Mouse (Mus musculus) ES-Bruce4 (cell line): ENCODE measurements around the gene Cdc42bpb. TPM values are rescaled to one million over a fixed set of nuclear protein-coding genes. Genes with fewer than 3 reads are reported as not detected.

Experiments used
- H3K27ac ChIP-seq: 2 replicates; pipeline ENCODE4 v1.5.1; 2012; ENCODE audit warnings: low read length, inconsistent platforms; ENCODE audit not compliant: insufficient read depth
- H3K27me3 ChIP-seq: 2 replicates; pipeline ENCODE4 v1.6.1; 2012; ENCODE audit warnings: mild to moderate bottlenecking, low read length, inconsistent platforms; ENCODE audit not compliant: control insufficient read depth, poor library complexity, insufficient read depth, severe bottlenecking
- H3K36me3 ChIP-seq: 2 replicates; pipeline ENCODE4 v1.6.1; 2012; ENCODE audit warnings: inconsistent platforms, mild to moderate bottlenecking, low read length, moderate library complexity; ENCODE audit not compliant: control insufficient read depth, poor library complexity, insufficient read depth, severe bottlenecking
- H3K4me1 ChIP-seq: one replicate; pipeline ENCODE4 v1.8.1; 2011; ENCODE audit warnings: low read length; ENCODE audit not compliant: control insufficient read depth, insufficient read depth
- H3K4me3 ChIP-seq: 2 replicates; pipeline ENCODE4 v1.5.1; 2011; ENCODE audit warnings: low read depth, mild to moderate bottlenecking, low read length
- H3K9ac ChIP-seq: 2 replicates; pipeline ENCODE4 v1.6.1; 2012; ENCODE audit warnings: low read depth, mild to moderate bottlenecking, inconsistent platforms; ENCODE audit not compliant: poor library complexity, severe bottlenecking
- H3K9me3 ChIP-seq: replicated peaks from 2 replicates; pipeline ENCODE4 v1.6.1; 2012; ENCODE audit warnings: mild to moderate bottlenecking, low read length, inconsistent platforms; ENCODE audit not compliant: control insufficient read depth, poor library complexity, insufficient read depth, severe bottlenecking
- CTCF ChIP-seq: IDR thresholded peaks from one replicate; pipeline ENCODE4 v1.8.1; 2011; ENCODE audit warnings: low read depth, low read length
- EP300 ChIP-seq: IDR thresholded peaks from 2 replicates; pipeline ENCODE4 v1.6.1; 2011; ENCODE audit warnings: low read depth, low read length; ENCODE audit not compliant: insufficient read depth
- POLR2A ChIP-seq: IDR thresholded peaks from one replicate; pipeline ENCODE4 v1.8.1; 2011; ENCODE audit warnings: low read length; ENCODE audit not compliant: insufficient read depth
- polyA plus RNA-seq: library from polyadenylated mRNA; stranded (reverse); fragments of >200 nt; gene quantifications from 2 replicates; pipeline ENCODE4 v1.2.4, GENCODE M21; 2011; ENCODE audit warnings: low read depth; ENCODE audit not compliant: missing spikeins, insufficient read depth, insufficient read length

Gene Cdc42bpb
- polyA plus RNA-seq, 1 experiment, result 52.3 TPM

DNA sequence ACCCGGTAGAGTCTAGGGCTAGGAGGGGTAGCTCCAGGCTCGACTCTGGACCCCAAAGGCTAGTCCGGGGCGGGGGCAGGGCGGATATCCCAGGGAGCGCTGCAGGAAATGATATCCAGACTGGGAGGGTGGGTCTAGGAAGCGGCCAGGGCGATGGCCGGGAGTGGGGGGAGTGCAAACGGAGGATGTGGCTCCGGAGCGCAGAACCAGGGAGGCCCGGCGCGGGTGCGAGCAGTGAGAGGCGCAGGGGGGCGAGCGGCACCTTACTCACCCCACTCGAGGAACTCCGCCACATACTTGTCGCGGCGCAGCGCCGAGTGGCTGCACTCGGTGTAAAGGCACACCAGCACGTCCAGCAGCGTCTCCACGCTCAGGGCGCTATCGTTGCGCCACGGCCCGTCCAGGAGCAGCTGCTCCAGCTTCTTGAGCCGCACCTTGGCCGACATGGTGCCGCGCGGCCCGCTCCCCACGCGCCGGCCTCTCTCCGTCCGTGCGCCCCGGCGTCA, 639 bp downstream of the Cdc42bpb start:
- H3K27ac ChIP-seq, result no peak overlapping the region
- no peaks in the 10 kb centered on the region for H3K27me3 ChIP-seq
- no peaks in the 10 kb centered on the region for H3K9me3 ChIP-seq
- peaks cover 2% of the 10 kb centered on the region for H3K4me1 ChIP-seq
- H3K9ac ChIP-seq, result peak overlapping the region; percentile 96
- no peak for TF ChIP-seq CTCF
- TF ChIP-seq POLR2A, result no peak
- TF ChIP-seq EP300, result no peak
- H3K4me3 ChIP-seq, result peak overlapping the region; percentile 98
- H3K36me3 ChIP-seq, result no peaks in the 10 kb centered on the region

DNA sequence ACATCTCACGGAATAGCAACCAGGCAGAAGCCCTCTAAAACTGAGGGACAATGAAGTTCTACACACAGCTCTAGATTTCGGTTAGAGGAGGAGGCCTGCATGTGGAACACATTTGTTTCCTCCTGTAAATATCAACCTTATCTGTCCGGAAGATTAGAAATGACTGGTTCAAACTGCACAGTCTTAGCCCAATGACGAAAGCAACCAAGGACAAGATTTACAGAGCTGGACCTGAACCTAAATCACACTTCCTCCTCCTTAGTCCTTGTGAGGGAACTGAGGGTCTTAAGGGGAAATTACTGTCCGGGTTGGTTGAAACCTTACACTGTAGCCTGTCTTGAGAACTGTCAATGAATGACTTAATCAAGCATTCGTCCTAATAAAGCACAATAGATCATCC, 1.5 kb downstream of the Cdc42bpb start:
- peak overlapping the region; percentile 96 for H3K9ac ChIP-seq
- H3K9me3 ChIP-seq, result no peaks in the 10 kb centered on the region
- TF ChIP-seq POLR2A, result no peak
- TF ChIP-seq EP300, result no peak
- TF ChIP-seq CTCF, result no peak
- H3K27ac ChIP-seq, result no peak overlapping the region
- H3K4me3 ChIP-seq, result peak overlapping the region; percentile 19
- H3K27me3 ChIP-seq, result no peaks in the 10 kb centered on the region
- peaks cover 2% of the 10 kb centered on the region for H3K4me1 ChIP-seq
- no peaks in the 10 kb centered on the region for H3K36me3 ChIP-seq

DNA sequence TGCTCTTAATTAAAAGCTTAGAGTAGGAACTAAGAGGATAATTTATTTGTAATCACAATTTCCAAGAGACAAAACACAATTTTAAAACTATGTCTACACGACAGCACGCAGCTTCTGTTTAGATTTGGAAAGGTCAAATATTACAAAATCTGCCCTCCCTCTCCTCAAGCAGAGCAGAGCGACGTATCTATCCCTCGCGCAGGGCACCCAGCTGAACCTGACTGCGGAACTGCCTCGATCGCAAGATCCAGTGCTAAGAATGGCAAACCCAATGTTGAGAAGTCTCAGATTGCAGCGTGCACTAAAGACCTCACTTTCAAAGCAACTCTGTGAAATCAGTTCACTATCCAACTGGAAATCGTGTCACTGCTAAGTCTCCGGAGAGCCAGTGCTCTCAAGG, 2.0 kb downstream of the Cdc42bpb start:
- H3K36me3 ChIP-seq, result no peaks in the 10 kb centered on the region
- no peaks in the 10 kb centered on the region for H3K27me3 ChIP-seq
- H3K27ac ChIP-seq, result no peak overlapping the region
- peak overlapping the region; percentile 19 for H3K4me3 ChIP-seq
- H3K9ac ChIP-seq, result peak overlapping the region; percentile 26; the same call in 1 of the 2 replicates
- TF ChIP-seq POLR2A, result no peak
- no peak for TF ChIP-seq EP300
- TF ChIP-seq CTCF, result no peak
- no peaks in the 10 kb centered on the region for H3K9me3 ChIP-seq
- peaks cover 2% of the 10 kb centered on the region for H3K4me1 ChIP-seq

- Histone ChIP-seq H3K9ac (no peak overlapping the region), H3K27ac (no peak overlapping the region), H3K4me3 (no peak overlapping the region), H3K9me3 (no peaks in the 10 kb centered on the region), H3K4me1 (peaks cover 2% of the 10 kb centered on the region), H3K27me3 (no peaks in the 10 kb centered on the region), H3K36me3 (no peaks in the 10 kb centered on the region)
- TF ChIP-seq CTCF (no peak), POLR2A (no peak), EP300 (no peak)
Observed at GRCm38 (mm10) chr12:111374727-111375126, 2.8 kb downstream of the Cdc42bpb start.

DNA sequence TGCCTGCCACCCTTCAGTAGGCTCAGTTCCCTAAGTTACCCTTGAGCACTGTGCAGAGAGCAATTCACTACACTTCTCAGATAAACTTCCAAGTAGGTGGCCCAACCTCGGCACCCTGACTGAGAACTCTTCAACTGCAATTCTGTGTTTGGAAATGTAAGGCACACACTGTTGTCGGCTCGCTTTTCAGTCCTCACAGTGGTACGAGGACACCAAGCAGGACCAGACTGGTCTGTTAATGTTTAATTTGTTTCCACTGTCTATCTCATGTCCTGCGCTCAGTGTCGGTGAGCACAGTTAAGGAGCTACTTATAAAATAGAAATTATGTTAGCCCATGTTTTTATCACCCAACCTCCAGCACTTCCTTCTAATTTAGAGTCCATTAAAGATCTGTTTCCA, 4.1 kb downstream of the Cdc42bpb start:
- Histone ChIP-seq H3K9ac (no peak overlapping the region), H3K27ac (no peak overlapping the region), H3K9me3 (no peaks in the 10 kb centered on the region), H3K4me1 (peaks cover 2% of the 10 kb centered on the region), H3K27me3 (no peaks in the 10 kb centered on the region), H3K36me3 (no peaks in the 10 kb centered on the region), H3K4me3 (no peak overlapping the region)
- no peak for TF ChIP-seq CTCF
- no peak for TF ChIP-seq EP300
- TF ChIP-seq POLR2A, result no peak

GRCm38 (mm10) chr12:111371905-111372304, 5.6 kb downstream of the Cdc42bpb start:
- Histone ChIP-seq H3K36me3 (no peaks in the 10 kb centered on the region), H3K27me3 (no peaks in the 10 kb centered on the region), H3K4me1 (peaks cover 2% of the 10 kb centered on the region), H3K4me3 (no peak overlapping the region), H3K9ac (no peak overlapping the region), H3K9me3 (no peaks in the 10 kb centered on the region), H3K27ac (no peak overlapping the region)
- no peak for TF ChIP-seq POLR2A
- TF ChIP-seq EP300, result no peak
- no peak for TF ChIP-seq CTCF

GRCm38 (mm10) chr12:111370249-111370648, 7.3 kb downstream of the Cdc42bpb start:
- H3K9me3 ChIP-seq, result no peaks in the 10 kb centered on the region
- peak; percentile 66 for TF ChIP-seq CTCF
- TF ChIP-seq POLR2A, result no peak
- H3K4me3 ChIP-seq, result no peak overlapping the region
- no peak overlapping the region for H3K27ac ChIP-seq
- no peak overlapping the region for H3K9ac ChIP-seq
- H3K4me1 ChIP-seq, result no peaks in the 10 kb centered on the region
- no peaks in the 10 kb centered on the region for H3K36me3 ChIP-seq
- H3K27me3 ChIP-seq, result no peaks in the 10 kb centered on the region
